Mouse (Mus musculus) adrenal gland, adult 18-20 months (tissue): ENCODE data around the gene Ntng2. TPM values are rescaled to one million over a fixed set of nuclear protein-coding genes. Genes with fewer than 3 reads are reported as not detected.
A peak's percentile ranks its signal among the peaks of the same experiment; 100 is the strongest.

ENCODE experiments used
- DNase-seq, 2 experiments: peaks; one replicate each; pipeline ENCODE4 v3.0.0; 2021 to 2022; ENCODE audit warnings: low spot score in 2 of 2
- long read RNA-seq, 2 experiments: library from polyadenylated mRNA; stranded (forward); transcript quantifications; one replicate each; pipeline ENCODE4 v2.0.0; 2021
- total RNA-seq, 2 experiments: library from RNA; stranded (reverse); gene quantifications; 1 replicate in 1 of 2; 2 replicates in 1 of 2; pipeline ENCODE4 v1.2.3; 2021

Gene Ntng2
- 10 to 100 TPM; 35.6 to 63.7 TPM for total RNA-seq
- long read RNA-seq, experiment 1: 0 reads
- long read RNA-seq, experiment 2, partial matches to known transcripts: 1 of 2 reads
- long read RNA-seq, experiment 2, other reads (novel, unspliced or antisense): 1 of 2 reads

DNA sequence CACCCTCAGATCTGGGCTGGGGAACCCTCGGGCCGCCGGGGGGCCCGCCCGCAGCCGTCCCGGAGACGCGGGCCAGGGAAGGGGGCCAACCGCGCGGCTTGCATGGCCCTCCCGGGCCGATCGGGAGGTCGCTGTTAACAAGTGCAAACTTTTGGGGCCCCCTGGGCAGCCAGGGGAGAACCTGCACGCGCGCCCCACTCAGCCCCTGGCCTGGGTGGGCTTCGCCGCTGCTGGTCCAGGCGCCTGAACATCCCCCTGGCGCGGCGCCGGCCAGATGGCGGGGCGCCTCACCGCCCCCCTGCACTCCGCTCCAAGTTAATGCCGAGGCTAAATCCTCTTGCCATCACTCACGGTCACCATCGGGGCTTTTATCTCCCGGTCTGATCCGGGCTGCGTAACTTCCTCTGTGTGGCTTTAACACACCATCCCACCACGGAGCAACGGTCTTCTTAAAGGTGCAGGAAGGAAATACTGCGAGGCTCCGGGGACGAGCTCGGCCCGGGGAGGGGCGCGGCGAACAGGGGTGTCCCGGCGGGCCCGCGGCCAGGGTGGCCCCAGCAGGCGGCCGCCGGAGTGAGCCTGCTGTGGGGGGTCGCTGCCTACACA lies at the start of gene Ntng2:
TSS of gene Ntng2 (minus strand) at position 407 of the 606 bp plus-strand sequence.
- DNase-seq: peak; percentile 71 to 79

DNA sequence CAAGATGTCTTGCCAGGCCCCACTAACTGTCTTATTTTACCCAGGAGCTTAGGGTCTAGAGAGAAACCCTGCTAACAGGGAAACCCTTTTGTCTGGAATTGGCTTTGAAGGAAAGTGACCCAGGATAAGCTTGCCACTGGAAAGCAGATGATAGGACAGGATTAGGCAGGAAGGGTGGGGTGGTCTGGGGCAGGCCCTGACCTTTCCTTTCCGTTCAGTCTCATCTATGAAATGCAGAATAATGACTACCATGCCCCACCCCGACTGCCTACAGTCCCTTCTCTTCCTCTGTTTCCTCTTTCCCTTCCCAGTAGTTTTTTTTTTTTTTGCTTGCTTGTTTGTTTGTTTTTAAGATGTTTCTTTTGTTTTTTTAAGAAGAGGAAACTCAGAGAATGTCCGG lies 42.8 kb upstream of the Ntng2 start:
- DNase-seq: no peak

DNA sequence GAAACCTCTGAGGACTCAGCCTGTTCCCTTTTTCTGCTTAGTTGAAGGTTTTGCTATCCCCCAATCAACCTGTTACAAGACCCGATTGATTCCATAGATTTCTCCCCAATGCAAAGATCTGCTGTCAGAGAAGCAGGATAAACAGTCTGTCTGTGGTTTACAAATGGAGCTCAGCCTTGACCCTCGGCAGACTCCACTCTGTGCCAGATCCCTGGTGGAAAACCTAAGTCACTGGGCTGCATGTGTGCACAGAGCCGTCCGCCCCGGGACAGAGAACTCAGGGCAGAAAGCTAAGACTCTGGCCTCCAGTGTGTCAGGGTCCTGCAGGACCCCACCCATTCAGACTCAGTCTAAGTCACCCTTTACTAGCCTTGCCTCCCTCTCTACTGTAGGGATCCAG lies 34.8 kb upstream of the Ntng2 start:
- DNase-seq: peak in 1 of 2 experiments; percentile 17

DNA sequence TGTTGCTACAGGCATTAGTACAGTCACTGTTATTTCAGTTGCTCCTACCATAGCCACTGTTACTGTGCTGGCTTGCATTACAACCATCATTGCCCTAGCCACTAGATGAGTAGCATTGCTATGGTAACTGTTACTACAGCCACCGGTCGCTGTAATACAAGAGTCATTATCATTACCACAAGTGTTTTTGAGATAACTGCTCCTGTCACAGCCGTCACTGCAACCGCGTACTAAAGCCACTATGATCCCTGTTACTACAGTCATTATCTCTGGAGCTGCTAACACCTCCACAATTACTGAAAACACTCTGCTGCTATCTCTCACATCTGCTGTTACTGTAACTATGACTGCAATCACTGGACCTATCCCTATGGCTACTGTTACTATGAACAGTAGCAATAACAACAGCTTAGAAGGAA lies 24.9 kb upstream of the Ntng2 start:
- DNase-seq: no peak

DNA sequence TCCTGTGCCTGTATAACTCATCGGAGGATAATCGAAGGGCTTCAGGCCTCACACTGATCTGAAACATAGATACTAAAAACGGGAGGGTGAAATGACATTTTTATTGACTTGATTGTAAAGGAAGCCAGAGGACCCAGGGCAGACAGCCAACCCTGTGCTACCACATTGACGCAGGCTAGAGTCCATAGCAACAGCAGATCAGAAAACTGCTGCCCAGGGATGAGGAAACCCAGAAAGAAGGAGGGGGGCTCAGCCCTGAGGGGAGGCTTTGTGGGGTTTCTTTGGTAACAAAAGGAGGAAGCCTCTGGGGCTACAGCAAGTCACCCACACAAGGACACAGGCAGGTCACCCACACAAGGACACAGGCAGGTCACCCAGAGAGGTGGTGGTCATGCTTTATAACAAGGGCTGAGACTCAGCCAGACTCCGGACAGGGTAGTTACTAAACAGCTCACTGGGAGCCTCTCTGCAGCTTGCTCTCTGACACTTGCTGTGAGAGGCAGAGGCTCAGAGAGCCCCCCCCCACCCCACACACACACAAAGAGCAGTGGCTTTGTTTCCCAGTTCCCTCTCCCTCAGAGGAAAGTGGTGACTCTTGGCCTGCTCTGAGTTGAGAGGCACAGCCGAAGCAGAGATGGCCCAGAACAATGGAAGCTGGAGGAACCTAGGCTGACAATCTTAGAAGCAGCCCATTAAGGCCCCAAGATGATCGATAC lies 19.2 kb upstream of the Ntng2 start:
- no peak for DNase-seq

DNA sequence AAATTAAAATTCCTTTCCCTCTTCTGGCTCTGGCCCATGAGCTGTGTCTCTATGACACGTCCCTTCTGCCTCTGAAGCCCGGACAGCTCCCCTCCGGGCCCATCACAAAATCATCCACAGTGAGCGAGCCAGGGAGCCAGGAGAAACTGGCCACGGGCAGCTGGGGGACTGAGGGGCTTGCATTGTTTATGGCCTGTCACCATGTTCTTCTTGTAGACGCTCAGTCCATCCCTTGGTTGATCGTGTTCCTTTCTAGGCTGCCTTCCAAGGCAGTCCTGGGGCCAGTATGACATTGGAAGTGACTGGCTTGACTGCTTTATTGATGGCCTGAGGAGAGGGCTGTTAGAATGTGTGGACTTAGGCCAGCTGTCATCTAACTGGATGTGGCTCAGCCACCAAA lies 18.3 kb upstream of the Ntng2 start:
- no peak for DNase-seq

DNA sequence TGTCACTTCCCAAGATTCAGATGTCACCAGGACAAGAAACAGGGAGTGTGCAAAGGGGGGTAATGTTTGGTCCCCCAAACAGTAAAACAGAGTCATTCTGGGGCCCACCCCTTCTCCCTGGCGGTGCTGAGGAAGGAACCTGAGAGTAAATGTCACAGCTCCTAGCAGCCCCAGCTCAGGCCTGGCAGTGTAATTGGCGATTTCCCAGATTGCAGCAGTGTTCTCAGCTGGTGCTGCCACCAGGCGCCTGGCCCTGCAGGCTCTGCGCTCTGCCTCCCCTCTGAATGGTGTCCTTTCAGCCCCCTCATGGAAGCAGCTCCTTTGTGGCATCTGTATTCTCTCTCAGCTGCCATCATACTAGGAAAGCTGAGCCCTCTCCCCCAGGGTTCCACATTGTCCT lies 14.0 kb upstream of the Ntng2 start:
- no peak for DNase-seq

DNA sequence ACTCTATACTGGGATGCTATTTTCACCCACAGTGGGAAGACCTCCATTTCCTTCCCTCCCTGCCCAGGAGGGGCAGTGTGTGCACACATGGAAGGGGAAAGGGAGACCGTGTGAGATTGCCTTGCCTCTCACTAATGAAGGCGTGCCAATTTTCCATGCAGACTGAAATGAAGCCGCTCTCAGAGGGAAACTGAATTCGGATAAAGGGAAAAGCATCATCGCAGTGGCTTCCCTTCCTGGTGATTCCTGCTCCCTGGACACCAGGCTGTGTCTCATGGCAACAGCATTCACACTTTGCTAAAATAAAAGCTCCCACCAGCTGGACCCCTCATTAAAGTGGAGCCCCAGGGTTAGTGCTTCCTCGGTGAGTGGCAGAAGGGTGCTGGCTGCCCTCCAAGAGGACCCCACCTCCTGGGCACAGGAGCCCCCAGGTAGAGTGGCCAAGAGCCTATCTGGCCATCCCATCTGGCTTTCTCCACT lies 9.7 kb upstream of the Ntng2 start:
- DNase-seq: no peak

DNA sequence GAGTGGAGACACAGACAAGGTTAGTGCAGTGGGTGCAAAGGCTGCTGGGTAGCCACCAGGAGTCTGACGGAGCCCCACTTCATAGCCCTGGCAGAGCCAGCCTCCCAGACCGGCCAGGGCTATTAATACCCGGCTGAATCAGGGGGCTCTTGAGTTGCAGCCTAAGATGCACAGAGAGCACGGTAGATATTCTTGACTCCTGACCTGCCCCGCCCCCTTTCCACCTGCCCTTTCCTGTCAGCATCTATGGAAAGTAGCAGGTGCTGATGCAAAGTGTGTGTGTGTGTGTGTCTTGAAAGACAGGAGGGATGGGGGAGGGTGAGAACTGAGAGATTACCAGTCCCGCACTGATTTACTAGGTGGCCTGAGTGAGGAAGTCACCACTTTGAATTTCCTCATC lies 8.3 kb upstream of the Ntng2 start:
- no peak for DNase-seq

DNA sequence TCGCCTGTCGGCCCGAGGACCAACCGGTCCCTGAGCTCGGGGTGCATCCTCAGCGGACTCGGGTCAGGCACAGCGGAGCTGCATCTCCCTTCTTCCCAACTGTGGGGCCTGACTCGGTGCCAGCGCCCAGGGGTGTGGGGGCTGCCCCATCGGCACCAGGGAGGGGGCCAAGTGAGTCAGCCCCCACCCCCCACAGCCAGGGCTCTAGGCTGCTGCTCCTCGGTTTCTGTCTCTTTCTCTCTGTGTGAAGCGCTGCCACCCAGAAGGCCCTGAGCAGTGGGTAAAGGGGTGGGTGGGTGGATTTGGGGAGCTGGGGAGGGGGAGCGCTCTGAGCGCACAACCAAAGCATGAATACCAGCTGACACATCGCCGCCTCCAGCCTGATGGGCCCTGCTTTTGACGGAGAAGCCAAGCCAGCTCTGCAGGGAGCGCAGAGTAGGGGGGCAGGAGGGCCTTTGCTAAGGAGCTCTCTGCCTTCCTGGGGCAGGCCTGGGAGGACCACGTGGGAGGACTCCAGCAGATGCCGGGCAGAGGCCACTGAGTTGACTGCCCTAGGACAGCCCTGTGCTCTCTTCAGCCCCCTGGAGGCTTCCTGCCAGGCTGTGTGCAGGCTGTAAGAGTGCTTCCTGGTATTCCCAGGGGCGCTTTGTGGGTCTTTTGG lies 530 bp upstream of the Ntng2 start:
- peak; percentile 37 to 51 for DNase-seq

DNA sequence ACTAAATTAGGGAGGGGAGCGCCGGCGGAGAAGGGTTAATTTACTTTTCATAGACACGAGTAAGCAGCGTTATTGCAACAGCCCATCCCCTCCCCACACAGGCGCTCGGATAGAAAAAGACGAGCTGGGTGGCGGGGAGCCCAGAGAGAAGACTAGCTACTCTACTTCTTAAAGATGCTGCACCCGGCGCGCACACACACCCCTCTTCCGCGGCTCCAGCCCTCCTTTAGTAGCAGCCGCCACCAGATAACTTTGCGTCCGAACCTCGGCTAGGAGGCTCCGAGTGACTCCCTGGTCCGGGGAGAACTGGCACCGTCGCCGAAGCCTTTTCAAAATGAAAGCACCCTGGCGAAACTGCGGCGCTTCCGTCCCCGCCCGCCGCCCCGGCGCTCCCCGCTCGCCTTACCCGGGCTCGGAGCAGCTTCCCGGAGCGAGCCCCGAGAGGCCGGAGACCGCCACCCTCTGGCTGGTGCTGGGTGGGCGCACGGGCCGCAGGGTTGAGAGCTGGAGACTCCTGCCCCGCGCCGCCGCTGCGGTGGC lies 676 bp downstream of the Ntng2 start:
- DNase-seq: peak; percentile 66

DNA sequence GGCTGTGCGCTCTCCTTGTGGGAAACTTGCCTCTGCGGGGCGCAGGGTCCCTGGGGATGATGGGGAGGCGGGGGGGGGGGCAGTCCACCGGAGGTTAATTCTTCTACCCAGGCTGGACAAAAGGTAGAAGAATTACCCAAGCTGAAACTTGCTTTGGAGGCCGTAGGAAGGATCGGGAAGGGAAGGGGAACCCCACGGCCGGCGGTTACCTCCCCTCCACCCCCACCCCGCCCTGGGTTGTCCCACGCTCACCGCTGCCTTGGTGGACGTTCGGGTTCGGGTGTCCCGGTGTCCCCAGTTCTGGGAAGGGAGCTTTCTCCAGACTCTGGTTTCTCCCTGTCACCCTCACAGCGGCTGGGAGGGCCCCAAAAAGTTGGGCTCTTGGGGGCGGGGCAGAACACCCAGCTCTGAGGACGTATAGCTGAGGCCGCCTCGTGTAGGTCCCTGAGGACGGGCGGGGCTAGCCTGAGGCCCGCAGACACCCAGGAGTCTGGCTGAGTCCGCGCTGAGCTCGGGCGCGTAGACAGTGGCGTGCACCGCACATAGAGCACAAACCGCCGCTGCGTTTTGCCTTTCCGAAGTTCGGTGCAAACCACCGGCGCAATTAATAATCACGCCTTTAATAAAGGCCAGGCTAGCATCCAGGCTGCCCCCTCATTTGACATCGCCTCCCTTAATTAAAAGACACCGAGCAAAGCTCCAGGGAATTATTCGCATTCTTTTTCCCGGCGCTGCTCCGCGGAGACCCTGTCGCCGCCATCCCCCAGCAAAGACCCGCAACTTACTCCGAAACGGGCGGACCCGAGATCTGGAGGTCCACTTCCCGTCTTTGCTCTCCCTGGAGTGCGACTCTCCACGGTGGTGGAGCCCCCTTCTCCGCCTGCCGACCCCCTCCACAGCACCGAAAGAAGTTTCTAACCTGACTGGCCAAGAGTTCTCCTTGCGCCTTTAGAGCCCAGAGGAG lies 1.4 kb downstream of the Ntng2 start:
- peak in 1 of 2 experiments; percentile 25 for DNase-seq

DNA sequence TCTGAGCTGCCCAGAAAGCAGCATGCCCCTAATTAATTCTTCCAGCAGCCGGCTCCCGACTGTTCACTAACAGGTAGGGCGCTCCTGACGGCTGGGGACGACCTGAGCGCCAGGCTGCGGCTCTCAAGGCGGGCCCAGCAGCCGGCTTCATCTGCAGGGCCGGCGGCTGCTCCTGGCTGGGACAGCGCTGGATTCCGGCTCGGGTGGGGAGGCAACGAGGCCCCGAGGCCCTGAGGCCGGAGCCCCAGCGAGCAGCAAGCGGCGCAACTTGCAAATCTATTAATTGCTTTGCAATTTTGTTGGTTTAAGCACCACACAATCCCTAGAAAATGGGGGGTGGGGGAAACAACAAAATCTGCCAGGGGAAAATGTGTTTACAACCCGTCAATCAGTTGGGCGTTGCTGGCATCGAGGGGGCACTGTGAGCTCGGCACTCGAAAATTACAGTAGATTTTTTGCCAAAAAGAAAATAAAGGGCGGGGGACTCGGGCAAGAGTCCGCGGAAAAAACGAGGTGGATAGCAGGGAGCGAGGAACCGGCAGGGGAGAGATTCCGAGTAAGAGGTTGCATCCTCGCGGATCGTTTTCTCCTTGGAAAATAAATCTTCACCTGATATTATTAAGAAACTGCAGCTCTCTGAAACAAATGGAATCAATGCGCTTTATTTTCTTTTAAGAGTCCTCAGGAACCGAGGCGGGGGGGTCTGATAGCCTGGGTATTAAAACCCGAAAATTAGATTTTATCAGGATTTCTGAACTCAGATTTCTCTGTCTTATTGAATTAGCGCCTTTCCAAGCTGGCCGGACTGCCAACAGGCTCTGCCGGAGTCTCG lies 2.3 kb downstream of the Ntng2 start:
- DNase-seq: no peak

DNA sequence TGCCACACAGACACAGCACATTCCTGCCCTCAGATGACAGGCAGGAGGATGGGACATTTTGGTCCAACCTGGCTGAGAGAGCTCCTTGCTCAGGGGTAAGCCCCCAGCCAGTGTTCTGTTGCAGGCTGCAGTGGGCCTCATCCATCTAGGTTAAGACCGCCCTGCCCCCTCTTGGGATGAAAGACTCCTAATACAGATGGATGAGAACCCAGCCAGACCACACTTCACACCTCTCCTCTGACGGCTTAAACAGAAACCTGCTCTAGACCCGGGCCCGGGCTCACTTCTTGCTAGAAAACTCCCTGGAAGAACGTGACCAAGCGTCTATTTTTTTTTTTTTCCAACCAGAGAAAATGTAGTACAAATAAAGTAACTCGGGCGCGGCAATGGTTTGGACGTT lies 3.0 kb downstream of the Ntng2 start:
- no peak for DNase-seq

DNA sequence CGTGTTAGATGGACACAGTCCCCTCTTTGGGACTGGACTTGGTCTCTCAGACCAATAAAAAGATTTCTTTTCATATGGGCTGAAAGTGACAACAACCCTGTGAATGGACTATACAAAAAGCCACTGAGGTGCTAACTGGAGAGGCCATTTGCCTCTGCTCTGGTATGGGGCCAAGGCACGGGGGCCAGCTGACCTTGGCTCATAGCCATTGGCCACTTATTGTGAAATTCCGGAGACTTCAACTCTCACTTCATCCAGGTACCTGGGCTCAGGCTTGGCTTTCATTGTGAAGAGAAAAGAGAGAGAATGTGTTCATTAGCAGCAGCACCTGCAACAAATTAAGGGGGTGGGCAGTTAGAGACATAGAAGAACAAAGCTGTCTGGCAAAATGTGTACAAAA lies 4.3 kb downstream of the Ntng2 start:
- peak in 1 of 2 experiments; percentile 35 for DNase-seq

DNA sequence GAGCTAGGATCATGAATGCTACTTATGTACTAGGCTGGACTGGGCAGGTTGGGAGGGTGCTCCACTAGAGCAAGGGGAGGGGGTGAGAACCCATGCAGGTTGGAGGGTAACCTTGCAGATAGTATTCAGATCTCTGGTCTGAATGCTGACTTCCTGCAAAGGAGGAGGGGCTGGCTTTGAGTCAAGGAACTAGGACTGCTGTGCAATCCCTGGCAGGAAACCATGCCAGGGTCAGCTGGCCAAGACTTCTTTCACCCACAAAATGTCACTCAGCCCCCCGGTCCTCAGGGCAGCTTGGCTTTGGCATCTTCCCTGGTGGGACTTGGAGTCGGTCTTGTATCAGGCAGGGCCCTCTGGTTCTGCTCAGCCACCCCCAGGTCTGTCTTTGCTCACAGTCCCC lies 5.4 kb downstream of the Ntng2 start:
- DNase-seq: no peak

DNA sequence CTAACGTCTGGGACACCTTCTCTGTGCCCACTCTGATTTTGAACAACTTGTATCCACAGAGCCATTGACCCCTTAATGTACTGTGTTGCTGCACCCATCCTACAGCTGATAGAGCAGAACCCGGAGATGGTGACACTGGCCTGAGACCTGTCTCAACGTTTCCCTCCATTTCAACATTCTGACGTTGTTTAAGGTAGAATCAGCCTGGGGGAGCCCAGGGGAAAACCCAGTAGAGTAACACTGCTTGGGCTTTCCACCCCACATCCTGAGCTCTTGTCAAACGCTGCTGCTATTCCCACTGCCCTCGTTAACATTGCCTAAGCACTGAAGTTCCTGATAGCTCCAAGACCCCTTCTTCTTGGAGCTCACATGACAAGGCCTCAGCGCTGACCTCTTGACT lies 5.9 kb downstream of the Ntng2 start:
- DNase-seq: no peak

DNA sequence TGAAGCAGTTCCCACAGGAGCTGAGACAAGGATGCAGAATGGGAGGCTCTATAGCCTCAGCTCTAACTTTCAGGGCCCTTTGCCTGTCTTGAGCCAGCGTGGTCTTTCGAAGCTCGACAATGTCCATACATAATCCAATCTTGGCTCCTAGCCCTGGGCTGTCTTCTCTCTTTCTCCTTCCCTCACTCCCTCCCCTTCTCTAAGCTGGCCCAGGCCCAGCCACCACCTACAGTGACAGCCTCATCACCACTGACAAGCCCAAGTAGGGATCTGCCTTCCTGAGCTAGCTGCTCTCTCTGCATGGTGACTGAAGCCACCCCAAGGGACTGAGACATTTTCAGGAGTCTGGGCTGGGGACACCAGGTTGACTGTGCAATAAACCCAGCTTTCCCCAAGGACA lies 6.5 kb downstream of the Ntng2 start:
- DNase-seq: no peak

DNA sequence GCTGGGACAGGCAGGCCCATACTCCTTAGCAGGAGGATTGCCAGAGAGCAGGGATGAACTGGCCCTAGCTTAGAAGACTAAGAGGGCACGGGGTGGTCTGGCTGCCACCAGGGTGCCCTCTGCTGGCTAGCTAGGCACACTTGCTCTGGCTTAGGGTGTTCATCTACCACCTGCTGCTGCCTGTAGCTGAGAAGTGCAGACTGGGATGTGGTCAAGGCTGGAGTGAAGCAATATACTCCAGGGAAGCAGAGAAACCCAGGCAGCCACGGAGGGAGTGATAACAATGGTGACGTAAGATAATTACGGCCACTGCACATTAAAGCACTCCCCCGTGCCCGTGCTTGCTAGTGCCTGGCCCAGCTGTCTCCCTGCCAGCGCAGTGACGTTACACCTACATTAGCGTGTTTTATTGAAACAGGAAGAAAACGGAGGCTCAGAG lies 7.4 kb downstream of the Ntng2 start:
- peak in 1 of 2 experiments; percentile 22 for DNase-seq

DNA sequence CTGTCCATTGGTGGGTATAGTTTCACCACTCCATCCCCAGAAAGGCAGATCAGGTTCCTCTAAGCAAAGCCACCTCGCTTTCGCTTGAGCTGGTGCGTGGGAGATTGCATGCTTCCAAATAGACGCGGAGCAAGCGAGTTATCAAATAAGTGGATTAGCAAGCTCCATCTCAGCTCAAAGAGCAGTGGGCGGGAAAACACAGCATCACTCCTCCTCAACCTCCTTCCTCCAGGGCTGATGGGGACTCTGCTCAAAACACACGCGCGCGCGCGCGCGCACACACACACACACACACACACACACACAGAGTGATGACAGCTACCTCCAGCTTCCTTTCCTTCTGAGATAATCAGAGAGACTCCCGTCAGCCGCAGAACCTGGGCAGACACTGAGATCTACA lies 13.5 kb downstream of the Ntng2 start:
- no peak for DNase-seq
